Mouse (Mus musculus) right cerebral cortex, adult 18-20 months (tissue): ENCODE data around the gene Tmem102.

Source experiments
- DNase-seq: peaks from one replicate; pipeline ENCODE4 v3.0.0; 2022; ENCODE audit warnings: mixed read lengths

Tmem102 gene

DNA sequence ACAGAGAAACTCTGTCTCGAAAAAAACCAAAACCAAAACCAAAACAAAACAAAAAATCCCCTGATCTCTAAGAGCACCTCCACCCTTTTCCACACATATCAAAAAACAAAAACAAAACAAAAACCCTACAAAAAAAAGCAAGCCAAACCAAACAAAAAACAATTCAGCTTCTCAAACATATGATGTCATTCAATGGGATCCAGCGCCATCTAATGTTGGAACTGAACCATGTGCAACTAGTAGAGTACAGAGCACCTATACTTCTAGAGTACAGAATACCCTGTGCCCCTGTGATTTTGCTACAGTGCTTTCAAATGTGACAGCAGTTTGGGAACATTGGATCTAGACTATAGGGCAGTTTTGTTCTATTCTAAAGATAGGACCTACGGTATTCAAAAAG is 50.7 kb downstream of the Tmem102 start:
- no peak for DNase-seq

- no peak for DNase-seq
Observed at GRCm38 (mm10) chr11:69754233-69754632, 51.2 kb downstream of the Tmem102 start.
